ENCODE assay signal across 8 mouse cellular contexts in genomic region chr2:70779634-70780033, GRCm38 (mm10). TPM values are rescaled to one million over a fixed set of nuclear protein-coding genes. Genes with fewer than 3 reads are reported as not detected.
DNase-seq lines count a peak whose midpoint lies in the region; ATAC-seq and TF ChIP-seq lines count a peak whose summit lies in the region.

No protein-coding gene starts in this region.

- no peak overlapping the region for H3K27ac ChIP-seq in forebrain, embryonic 16.5 days (ENCODE audit: low read length)
- H3K27ac ChIP-seq in forebrain, embryonic 12.5 days: no peak overlapping the region
- no peak overlapping the region for H3K27ac ChIP-seq in liver, embryonic 14.5 days
- H3K27ac ChIP-seq in midbrain, embryonic 10.5 days (replicated peaks): no peak overlapping the region

- TF ChIP-seq CTCF in liver, embryonic 14.5 days (IDR thresholded peaks at IDR 0.05; ENCODE audit: low read depth): peak; percentile 62

- no peaks in the 10 kb centered on the region for H3K4me1 ChIP-seq in forebrain, embryonic 16.5 days (replicated peaks; ENCODE audit: control insufficient read depth, insufficient read depth, low read length)
- 0 out of 2 replicates have a peak, but pooled peaks cover 3% of the 10 kb centered on the region for H3K4me1 ChIP-seq in forebrain, embryonic 12.5 days
- no peaks in the 10 kb centered on the region; a peak in 1 of 4 replicates for H3K4me1 ChIP-seq in liver, embryonic 14.5 days (replicated peaks; ENCODE audit: control insufficient read depth in 2 of 2, insufficient read depth in 2 of 2, low read length in 1 of 2)
- H3K4me1 ChIP-seq in midbrain, embryonic 10.5 days: no peaks in the 10 kb centered on the region

- no peak for TF ChIP-seq EP300 in liver, embryonic 14.5 days (IDR thresholded peaks at IDR 0.05; ENCODE audit: low read depth)

- H3K4me3 ChIP-seq in forebrain, embryonic 16.5 days (replicated peaks; ENCODE audit: low read length): no peak overlapping the region
- no peak overlapping the region for H3K4me3 ChIP-seq in forebrain, embryonic 12.5 days (replicated peaks)
- H3K4me3 ChIP-seq in liver, embryonic 14.5 days (ENCODE audit: insufficient read depth in 1 of 2, low read depth in 2 of 2, low read length in 2 of 2): no peak overlapping the region
- H3K4me3 ChIP-seq in midbrain, embryonic 10.5 days: no peak overlapping the region

- ATAC-seq in forebrain, embryonic 16.5 days: peak; percentile 61
- ATAC-seq in forebrain, embryonic 12.5 days (ENCODE audit: low FRiP score): no peak
- ATAC-seq in liver, embryonic 14.5 days (ENCODE audit: insufficient read depth): no peak; the same call in 1 of the 2 replicates

- H3K27me3 ChIP-seq in forebrain, embryonic 16.5 days (replicated peaks; ENCODE audit: control insufficient read depth, insufficient read depth, low read length): no peaks in the 10 kb centered on the region
- H3K27me3 ChIP-seq in forebrain, embryonic 12.5 days: no peaks in the 10 kb centered on the region
- H3K27me3 ChIP-seq in liver, embryonic 14.5 days (ENCODE audit: control insufficient read depth, insufficient read depth, low read length): no peaks in the 10 kb centered on the region
- no peaks in the 10 kb centered on the region for H3K27me3 ChIP-seq in midbrain, embryonic 10.5 days (ENCODE audit: low read depth, poor library complexity, severe bottlenecking)

- 89% methylated on average over 1 of the region's 1 CpGs for WGBS in forebrain, embryonic 16.5 days
- 100% methylated on average over 1 of the region's 1 CpGs for WGBS in forebrain, embryonic 12.5 days
- 91% methylated on average over 1 of the region's 1 CpGs for WGBS in liver, embryonic 14.5 days (ENCODE audit: insufficient replicate concordance)
- WGBS in midbrain, embryonic 10.5 days: 100% methylated on average over 1 of the region's 1 CpGs

- no peaks in the 10 kb centered on the region for H3K36me3 ChIP-seq in forebrain, embryonic 16.5 days (ENCODE audit: control insufficient read depth, insufficient read depth)
- no peaks in the 10 kb centered on the region for H3K36me3 ChIP-seq in forebrain, embryonic 12.5 days (replicated peaks)
- peaks cover 6% of the 10 kb centered on the region for H3K36me3 ChIP-seq in liver, embryonic 14.5 days (replicated peaks; ENCODE audit: control insufficient read depth, insufficient read depth, low read depth)
- peaks cover 4% of the 10 kb centered on the region; the same call in 1 of the 2 replicates for H3K36me3 ChIP-seq in midbrain, embryonic 10.5 days

- peak; percentile 9 to 22 (median 12) for DNase-seq in liver, embryonic 14.5 days (ENCODE audit: low read depth in 3 of 3, low spot score in 3 of 3)
- no peak for DNase-seq in liver
- peak; percentile 44 for DNase-seq in brain, adult 2 months (ENCODE audit: low read depth, low spot score)
- peak; percentile 6 for DNase-seq in hindlimb bud, embryonic 11.5 days (ENCODE audit: extremely low spot score, low read depth, low spot score)
- DNase-seq in thymus, postnatal 25 days: peak; percentile 42
- DNase-seq in midbrain, embryonic 10.5 days (ENCODE audit: low spot score): no peak

- no peak overlapping the region for H3K9ac ChIP-seq in forebrain, embryonic 16.5 days (replicated peaks; ENCODE audit: low read depth, low read length)
- no peak overlapping the region for H3K9ac ChIP-seq in forebrain, embryonic 12.5 days
- H3K9ac ChIP-seq in liver, embryonic 14.5 days (replicated peaks): no peak overlapping the region

- H3K4me2 ChIP-seq in forebrain, embryonic 16.5 days (ENCODE audit: low read length): no peak overlapping the region
- no peak overlapping the region for H3K4me2 ChIP-seq in forebrain, embryonic 12.5 days
- no peak overlapping the region for H3K4me2 ChIP-seq in liver, embryonic 14.5 days (ENCODE audit: low read depth)

- H3K9me3 ChIP-seq in forebrain, embryonic 16.5 days (ENCODE audit: control insufficient read depth, low read length): no peaks in the 10 kb centered on the region
- H3K9me3 ChIP-seq in forebrain, embryonic 12.5 days: no peaks in the 10 kb centered on the region
- no peaks in the 10 kb centered on the region for H3K9me3 ChIP-seq in liver, embryonic 14.5 days (ENCODE audit: control insufficient read depth, low read length)
- no peaks in the 10 kb centered on the region for H3K9me3 ChIP-seq in midbrain, embryonic 10.5 days (replicated peaks)

RNA-seq across cellular contexts. Expression of gene Tlk1, which starts 45.9 kb away (rescaled TPM):
- 19.1 and 20.5 TPM in 2 replicates for polyA plus RNA-seq in forebrain, embryonic 16.5 days (2015; fragmentation: Nextera tagmentation; extraction: Ambion mirVana)
- polyA plus RNA-seq in forebrain, embryonic 12.5 days (2016; fragmentation: Nextera tagmentation; extraction: Ambion mirVana): 31.4 and 40.0 TPM in 2 replicates
- polyA plus RNA-seq in liver, embryonic 14.5 days (2012; rRNA removed): 15.0 and 23.7 TPM in 2 replicates
- 24.3 and 36.1 TPM in 2 replicates for polyA plus RNA-seq in liver, embryonic 14.5 days (2014; fragmentation: Nextera tagmentation; extraction: Ambion mirVana)
- polyA plus RNA-seq in midbrain, embryonic 10.5 days (2016; fragmentation: Nextera tagmentation; extraction: Ambion mirVana): 30.1 and 30.5 TPM in 2 replicates

Comparison
In these comparisons a context has a peak if more than half of its experiments do, and no peak if none do; other contexts are left out.
1. DNase-seq: peak in liver, embryonic 14.5 days (3 of 3), brain, adult 2 months (single experiment), hindlimb bud, embryonic 11.5 days (single experiment) and thymus, postnatal 25 days (single experiment); none in liver (single experiment) and midbrain, embryonic 10.5 days (single experiment).